In genomic region chr19:28167451-28168165, GRCm38 (mm10) we compare ENCODE assay signal across 27 mouse cellular contexts.
DNase-seq lines count a peak whose midpoint lies in the region; ATAC-seq and TF ChIP-seq lines count a peak whose summit lies in the region.
"Had no signal": no experiment of that assay in that cellular context is flagged by ENCODE, and none has a peak within 500 bp of the region (broad histone marks: within the 10 kb centered on the region; RNA-seq: fewer than 3 reads in every experiment).

No protein-coding gene starts in this region.

- H3K4me2 ChIP-seq in forebrain, embryonic 11.5 days (ENCODE audit: low read depth, low read length, severe bottlenecking), result no peak overlapping the region
- H3K4me2 ChIP-seq: embryonic facial prominence, embryonic 12.5 days; lung, embryonic 14.5 days; midbrain, embryonic 15.5 days had no signal

- H3K9me3 ChIP-seq in forebrain, embryonic 11.5 days (ENCODE audit: control insufficient read depth, low read length), result no peaks in the 10 kb centered on the region
- H3K9me3 ChIP-seq: embryonic facial prominence, embryonic 12.5 days; forebrain, embryonic 10.5 days; midbrain, embryonic 10.5 days; midbrain, embryonic 15.5 days had no signal

- no peak for TF ChIP-seq CTCF in layer of hippocampus, adult 2 months (conservative IDR thresholded peaks at IDR 0.05)

- peak overlapping the region; percentile 86; the same call in 1 of the 2 replicates for H3K27ac ChIP-seq in layer of hippocampus, adult 2 months
- no peak overlapping the region for H3K27ac ChIP-seq in forebrain, embryonic 11.5 days (ENCODE audit: low read depth, low read length)
- H3K27ac ChIP-seq: embryonic facial prominence, embryonic 12.5 days; forebrain, embryonic 10.5 days; midbrain, embryonic 15.5 days; stomach, postnatal 0 days had no signal

- no peak for DNase-seq in layer of hippocampus, adult 2 months (ENCODE audit: low spot score in 2 of 2)
- no peak for DNase-seq in layer of hippocampus, postnatal 25 days (ENCODE audit: extremely low spot score in 1 of 2, low spot score in 1 of 2)
- DNase-seq in NIH3T3 (ENCODE audit: low read depth), result peak; percentile 39
- DNase-seq in fat pad, adult 2 months (ENCODE audit: extremely low read depth, low read depth, low spot score), result peak; percentile 96
- peak; percentile 20 for DNase-seq in lung, postnatal 10 days
- DNase-seq in frontal cortex, postnatal 10 days (ENCODE audit: low spot score in 2 of 2), result no peak
- no peak for DNase-seq in forebrain, embryonic 11.5 days (ENCODE audit: low spot score)
- no peak for DNase-seq in left cerebral cortex, adult 9 months (ENCODE audit: low spot score in 2 of 2)
- DNase-seq: adrenal gland, postnatal 25 days; cerebellum, adult 2 months; embryo, embryonic 11 days; gastrocnemius, postnatal 10 days; heart, postnatal 14 days; kidney, adult 18-20 months; kidney, postnatal 14 days; left cerebral cortex, postnatal 4 days; lung, embryonic 14.5 days; right cerebral cortex, postnatal 4 days; thymus, adult 18-20 months; thymus, postnatal 25 days had no signal

- no peaks in the 10 kb centered on the region for H3K4me1 ChIP-seq in forebrain, embryonic 11.5 days (replicated peaks; ENCODE audit: control insufficient read depth, insufficient read depth, low read length)
- H3K4me1 ChIP-seq: embryonic facial prominence, embryonic 12.5 days had no signal

- no peak overlapping the region for H3K4me3 ChIP-seq in layer of hippocampus, adult 2 months
- no peak overlapping the region for H3K4me3 ChIP-seq in forebrain, embryonic 11.5 days (ENCODE audit: low read depth, low read length)
- H3K4me3 ChIP-seq: embryonic facial prominence, embryonic 12.5 days; forebrain, embryonic 10.5 days; midbrain, embryonic 10.5 days; midbrain, embryonic 15.5 days had no signal

- WGBS in forebrain, embryonic 11.5 days, result 85% methylated on average over 12 of the region's 12 CpGs

- H3K36me3 ChIP-seq in forebrain, embryonic 11.5 days (ENCODE audit: control insufficient read depth, insufficient read depth, low read length), result no peaks in the 10 kb centered on the region
- H3K36me3 ChIP-seq: embryonic facial prominence, embryonic 12.5 days; forebrain, embryonic 10.5 days; midbrain, embryonic 10.5 days; midbrain, embryonic 15.5 days had no signal

- H3K27me3 ChIP-seq in forebrain, embryonic 11.5 days (ENCODE audit: control insufficient read depth, insufficient read depth, low read length), result no peaks in the 10 kb centered on the region
- H3K27me3 ChIP-seq: embryonic facial prominence, embryonic 12.5 days; midbrain, embryonic 15.5 days had no signal

- no peak overlapping the region for H3K9ac ChIP-seq in forebrain, embryonic 11.5 days (ENCODE audit: low read length)
- H3K9ac ChIP-seq: embryonic facial prominence, embryonic 12.5 days; lung, embryonic 14.5 days; midbrain, embryonic 15.5 days had no signal

- ATAC-seq in forebrain, embryonic 11.5 days (replicated peaks; ENCODE audit: low FRiP score), result no peak
- ATAC-seq: forebrain, embryonic 16.5 days; hindbrain, embryonic 16.5 days; midbrain, embryonic 15.5 days had no signal

Comparison
In these comparisons a context has a peak if more than half of its experiments do, and no peak if none do; other contexts are left out.
1. DNase-seq: peak in NIH3T3 (single experiment), fat pad, adult 2 months (single experiment) and lung, postnatal 10 days (single experiment); none in layer of hippocampus, adult 2 months (0 of 2), layer of hippocampus, postnatal 25 days (0 of 2), frontal cortex, postnatal 10 days (0 of 2), forebrain, embryonic 11.5 days (single experiment) and left cerebral cortex, adult 9 months (0 of 2).